Mouse (Mus musculus) limb, embryonic 13.5 days (tissue): ENCODE measurements around the gene Cflar. TPM values are rescaled to one million over a fixed set of nuclear protein-coding genes. Genes with fewer than 3 reads are reported as not detected.
A peak's percentile ranks its signal among the peaks of the same experiment; 100 is the strongest.

Experiments
- ATAC-seq: fragments of 200-750 bp; cut with Nextera tagmentation; 2 replicates; pipeline ENCODE4 v1.8.0; 2017; ENCODE audit warnings: low read depth, moderate number of reproducible peaks, moderate TSS enrichment; ENCODE audit not compliant: low FRiP score
- H3K27ac ChIP-seq: fragments of 300-500 bp; sonication (generic); 2 replicates; pipeline ENCODE4 v1.5.1; 2015; ENCODE audit warnings: inconsistent platforms, mild to moderate bottlenecking, moderate library complexity
- H3K27me3 ChIP-seq: fragments of 300-500 bp; sonication (generic); 2 replicates; pipeline ENCODE4 v1.6.1; 2015; ENCODE audit warnings: mild to moderate bottlenecking, inconsistent platforms
- H3K36me3 ChIP-seq: fragments of 300-500 bp; sonication (generic); 2 replicates; pipeline ENCODE4 v1.6.1; 2015; ENCODE audit warnings: inconsistent platforms, mild to moderate bottlenecking, moderate library complexity
- H3K4me1 ChIP-seq: fragments of 300-500 bp; sonication (generic); 2 replicates; pipeline ENCODE4 v1.6.1; 2015; ENCODE audit warnings: inconsistent platforms
- H3K4me2 ChIP-seq: fragments of 300-500 bp; sonication (generic); replicated peaks from 2 replicates; pipeline ENCODE4 v1.6.1; 2015; ENCODE audit warnings: inconsistent platforms, mild to moderate bottlenecking, moderate library complexity
- H3K4me3 ChIP-seq: fragments of 300-500 bp; sonication (generic); 2 replicates; pipeline ENCODE4 v1.5.1; 2015; ENCODE audit warnings: moderate library complexity, mild to moderate bottlenecking, inconsistent platforms
- H3K9ac ChIP-seq: fragments of 300-500 bp; sonication (generic); 2 replicates; pipeline ENCODE4 v1.6.1; 2015; ENCODE audit warnings: mild to moderate bottlenecking, inconsistent platforms
- H3K9me3 ChIP-seq: fragments of 300-500 bp; sonication (generic); 2 replicates; pipeline ENCODE4 v1.6.1; 2016; ENCODE audit warnings: inconsistent platforms
- WGBS: fragments of 180-500 bp; shearing (Covaris S2); methylation state at CpG from one replicate; pipeline ENCODE4 v1.1.7; 2015; 5-methylcytosine and 5-hydroxymethylcytosine counted together
- polyA plus RNA-seq: library from polyadenylated mRNA; unstranded; fragments of >200 nt; fragmentation: Nextera tagmentation; extraction: Ambion mirVana; gene quantifications from 2 replicates; pipeline ENCODE4 v1.2.1, GENCODE M21; 2015

Gene Cflar
- polyA plus RNA-seq, 1 experiment from 2014 or later, result 35.3 TPM

DNA sequence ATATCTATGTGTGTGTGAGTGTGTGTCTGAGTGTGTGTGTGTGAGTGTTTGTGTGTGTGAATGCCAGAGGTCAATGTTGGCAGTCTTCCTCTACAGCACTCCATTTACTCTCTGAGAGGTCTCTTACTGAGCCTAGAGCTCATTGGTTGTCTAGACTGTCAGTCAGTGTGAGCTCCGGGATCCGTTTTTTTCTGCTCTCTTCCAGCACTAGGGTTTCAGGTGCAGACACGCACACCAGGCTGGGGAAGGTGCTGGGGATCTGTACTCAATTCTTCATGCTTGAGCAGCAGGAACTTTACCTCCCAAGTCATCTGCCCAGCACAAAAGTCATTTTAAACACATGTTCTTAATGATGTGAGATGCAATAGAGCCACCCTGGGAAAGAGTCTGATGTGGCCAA is 60.8 kb downstream of the Cflar start:
- Histone ChIP-seq H3K27ac (no peak overlapping the region), H3K27me3 (no peaks in the 10 kb centered on the region), H3K4me2 (no peak overlapping the region), H3K4me3 (no peak overlapping the region), H3K4me1 (no peaks in the 10 kb centered on the region), H3K9ac (no peak overlapping the region), H3K36me3 (no peaks in the 10 kb centered on the region), H3K9me3 (no peaks in the 10 kb centered on the region)
- 64% methylated on average over 3 of the region's 3 CpGs for WGBS
- ATAC-seq, result no peak

DNA sequence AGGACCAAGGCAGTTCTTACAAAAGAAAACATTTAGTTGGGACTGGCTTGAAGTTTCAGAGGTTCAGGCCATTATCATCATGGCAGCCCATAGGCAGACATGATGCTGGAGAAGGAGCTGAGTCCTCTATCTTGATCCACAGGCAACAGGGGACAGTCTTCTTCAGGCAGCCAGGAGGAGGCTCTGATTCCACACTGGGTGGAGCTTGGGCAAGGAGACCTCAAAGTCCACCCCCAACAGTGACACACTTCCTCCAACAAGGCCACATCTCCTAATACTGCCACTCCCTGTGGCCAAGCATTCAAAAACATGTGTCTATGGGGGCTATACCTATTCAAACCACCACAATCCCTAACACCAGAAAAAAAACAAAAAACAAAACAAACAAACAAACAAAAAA is 62.0 kb downstream of the Cflar start:
- Histone ChIP-seq H3K4me3 (no peak overlapping the region), H3K27me3 (no peaks in the 10 kb centered on the region), H3K9ac (no peak overlapping the region), H3K4me1 (no peaks in the 10 kb centered on the region), H3K4me2 (no peak overlapping the region), H3K36me3 (no peaks in the 10 kb centered on the region), H3K27ac (no peak overlapping the region), H3K9me3 (no peaks in the 10 kb centered on the region)
- ATAC-seq, result no peak

DNA sequence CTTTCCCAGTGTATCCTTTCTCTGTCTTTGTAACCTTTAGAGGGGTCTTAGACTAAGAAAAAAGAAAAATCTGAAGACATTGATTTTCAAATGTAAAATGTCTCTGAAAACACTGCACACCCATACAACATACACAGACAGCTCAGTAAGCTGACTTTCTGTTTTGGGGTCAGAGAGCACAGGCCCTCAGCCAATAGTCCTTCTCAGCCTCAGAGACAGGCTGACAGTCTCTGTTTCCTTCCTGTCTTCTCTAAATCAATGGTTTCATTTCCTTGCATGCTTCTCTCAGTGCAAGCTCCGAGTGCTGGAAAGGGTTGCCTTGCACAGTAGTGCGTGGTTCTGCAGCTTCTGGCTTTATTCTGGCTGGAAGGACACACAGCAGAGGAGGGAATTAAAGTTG is 62.6 kb downstream of the Cflar start:
- Histone ChIP-seq H3K4me2 (no peak overlapping the region), H3K4me3 (no peak overlapping the region), H3K9ac (no peak overlapping the region), H3K36me3 (no peaks in the 10 kb centered on the region), H3K4me1 (no peaks in the 10 kb centered on the region), H3K27ac (no peak overlapping the region), H3K9me3 (no peaks in the 10 kb centered on the region), H3K27me3 (no peaks in the 10 kb centered on the region)
- 64% methylated on average over 2 of the region's 2 CpGs for WGBS
- no peak for ATAC-seq

- no peak for ATAC-seq
Observed at GRCm38 (mm10) chr1:58775361-58775760, 64.1 kb downstream of the Cflar start.

DNA sequence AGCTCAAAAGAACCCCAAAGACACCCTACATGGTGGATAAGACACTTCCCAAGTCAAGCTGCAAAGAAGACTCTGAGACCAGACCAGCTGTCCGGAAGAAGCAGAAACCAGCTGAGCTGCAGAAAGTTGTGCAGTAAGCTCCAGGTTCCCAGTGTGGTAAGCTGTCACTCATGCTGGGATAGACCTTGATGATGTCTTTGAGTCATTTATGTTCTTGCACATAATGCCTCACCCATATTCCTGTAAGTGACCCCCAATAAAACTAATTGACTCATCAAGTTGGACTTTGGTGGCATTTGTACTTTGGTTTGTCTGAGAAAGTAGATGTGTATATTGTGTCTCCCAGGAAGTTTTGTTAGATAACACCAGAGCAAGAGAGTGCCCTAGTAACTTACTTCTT is 66.3 kb downstream of the Cflar start:
- Histone ChIP-seq H3K27ac (no peak overlapping the region), H3K9ac (no peak overlapping the region), H3K4me2 (no peak overlapping the region), H3K27me3 (no peaks in the 10 kb centered on the region), H3K36me3 (no peaks in the 10 kb centered on the region), H3K4me1 (no peaks in the 10 kb centered on the region), H3K4me3 (no peak overlapping the region), H3K9me3 (no peaks in the 10 kb centered on the region)
- WGBS, result 91% methylated on average over 1 of the region's 1 CpGs
- no peak for ATAC-seq

More at GRCm38 (mm10) chr1:58775361-58775760, 64.1 kb downstream of the Cflar start:
- WGBS, result 97% methylated on average over 5 of the region's 5 CpGs
- no peaks in the 10 kb centered on the region for H3K9me3 ChIP-seq
- H3K4me3 ChIP-seq, result no peak overlapping the region
- no peaks in the 10 kb centered on the region for H3K27me3 ChIP-seq
- no peak overlapping the region for H3K27ac ChIP-seq
- H3K9ac ChIP-seq, result no peak overlapping the region
- H3K4me2 ChIP-seq, result no peak overlapping the region
- no peaks in the 10 kb centered on the region for H3K36me3 ChIP-seq
- H3K4me1 ChIP-seq, result no peaks in the 10 kb centered on the region

DNA sequence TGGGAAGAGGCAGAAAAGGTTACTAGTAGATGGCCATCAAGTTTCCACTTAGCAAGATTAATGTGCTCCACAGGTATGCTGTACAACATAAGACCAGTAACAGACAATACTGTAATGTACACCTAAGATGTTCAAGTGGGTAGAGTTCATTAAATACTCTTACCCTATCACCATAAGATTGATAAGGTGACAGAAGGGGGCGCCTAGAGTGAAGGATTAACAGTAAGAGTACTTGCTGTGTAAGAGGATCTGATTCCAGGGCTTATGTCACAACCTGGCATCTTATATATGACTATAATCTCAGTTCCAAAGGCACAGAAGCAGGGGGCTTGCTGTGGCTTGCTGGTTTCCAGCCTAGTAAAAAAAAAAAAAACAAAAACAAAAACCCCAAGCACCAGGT is 66.9 kb downstream of the Cflar start:
- no peaks in the 10 kb centered on the region for H3K9me3 ChIP-seq
- H3K4me2 ChIP-seq, result no peak overlapping the region
- no peaks in the 10 kb centered on the region for H3K27me3 ChIP-seq
- ATAC-seq, result no peak
- WGBS, result 28% methylated on average over 1 of the region's 1 CpGs
- no peak overlapping the region for H3K9ac ChIP-seq
- no peak overlapping the region for H3K4me3 ChIP-seq
- H3K27ac ChIP-seq, result no peak overlapping the region
- H3K4me1 ChIP-seq, result no peaks in the 10 kb centered on the region
- no peaks in the 10 kb centered on the region for H3K36me3 ChIP-seq

DNA sequence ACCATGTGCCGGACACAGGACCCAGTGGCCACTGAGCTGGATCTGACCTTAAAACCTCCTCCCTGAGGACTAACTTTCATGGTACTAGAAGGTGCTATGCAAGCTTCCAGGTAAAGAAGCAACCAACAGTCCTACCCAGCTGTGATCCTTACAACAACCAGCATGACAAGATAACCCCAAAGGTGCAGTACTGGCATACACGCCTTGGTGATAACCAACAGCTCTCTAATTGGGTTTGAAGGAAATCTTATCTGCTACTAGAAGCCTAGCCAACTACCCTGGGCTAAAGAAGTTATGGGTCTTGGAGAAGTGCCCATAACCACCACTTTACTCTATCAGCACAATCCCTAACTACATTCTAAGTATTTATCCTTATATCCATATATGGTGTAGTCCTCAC is 75.0 kb downstream of the Cflar start:
- no peak overlapping the region for H3K4me3 ChIP-seq
- no peak for ATAC-seq
- H3K9ac ChIP-seq, result no peak overlapping the region
- WGBS, result 86% methylated on average over 2 of the region's 2 CpGs
- H3K4me1 ChIP-seq, result no peaks in the 10 kb centered on the region
- H3K27ac ChIP-seq, result no peak overlapping the region
- no peaks in the 10 kb centered on the region for H3K36me3 ChIP-seq
- H3K27me3 ChIP-seq, result no peaks in the 10 kb centered on the region
- H3K9me3 ChIP-seq, result no peaks in the 10 kb centered on the region
- H3K4me2 ChIP-seq, result no peak overlapping the region

DNA sequence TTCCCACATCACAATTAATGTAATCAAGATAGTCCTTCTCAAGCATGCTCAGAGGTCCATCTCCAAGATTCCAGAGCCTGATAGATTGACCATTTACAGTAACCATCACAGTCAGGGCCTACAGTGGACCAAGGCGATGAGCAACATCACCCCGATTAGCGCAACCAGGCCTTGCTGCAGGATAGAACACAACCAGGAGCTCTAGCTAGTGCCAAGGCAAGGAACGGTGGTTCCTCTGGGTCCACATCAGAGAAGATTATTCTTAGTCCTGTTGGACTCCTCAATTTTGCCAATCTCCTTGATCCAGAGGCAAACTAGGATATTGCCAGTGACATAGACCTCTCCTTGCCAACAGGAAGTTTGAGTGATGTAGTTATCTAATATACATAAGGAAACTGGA is 77.1 kb downstream of the Cflar start:
- Histone ChIP-seq H3K36me3 (no peaks in the 10 kb centered on the region), H3K27ac (no peak overlapping the region), H3K9ac (no peak overlapping the region), H3K4me3 (no peak overlapping the region), H3K4me2 (no peak overlapping the region), H3K27me3 (no peaks in the 10 kb centered on the region), H3K4me1 (0 out of 2 replicates have a peak, but pooled peaks cover 4% of the 10 kb centered on the region), H3K9me3 (no peaks in the 10 kb centered on the region)
- ATAC-seq, result no peak
- WGBS, result 93% methylated on average over 4 of the region's 4 CpGs

GRCm38 (mm10) chr1:58794705-58795104 is 83.4 kb downstream of the Cflar start:
- 0 out of 2 replicates have a peak, but pooled peaks cover 5% of the 10 kb centered on the region for H3K9me3 ChIP-seq
- no peak overlapping the region for H3K27ac ChIP-seq
- no peaks in the 10 kb centered on the region for H3K27me3 ChIP-seq
- H3K36me3 ChIP-seq, result peaks cover 8% of the 10 kb centered on the region
- H3K4me3 ChIP-seq, result peak overlapping the region; percentile 63
- 0 out of 2 replicates have a peak, but pooled peaks cover 7% of the 10 kb centered on the region for H3K4me1 ChIP-seq
- no peak for ATAC-seq
- H3K4me2 ChIP-seq, result peak overlapping the region; percentile 79
- no peak overlapping the region for H3K9ac ChIP-seq
- 48% methylated on average over 2 of the region's 2 CpGs for WGBS

- under 1% methylated on average over 42 of the region's 42 CpGs for WGBS
- peak; percentile 83 for ATAC-seq
- peak within 1 kb of the TSS; percentile 79 for H3K4me2 ChIP-seq
- H3K4me1 ChIP-seq, result 0 out of 2 replicates have a peak, but pooled peaks cover 7% of the 10 kb centered on the region
- no peaks in the 10 kb centered on the region for H3K27me3 ChIP-seq
- H3K27ac ChIP-seq, result peak within 1 kb of the TSS; percentile 73
- peaks cover 11% of the 10 kb centered on the region for H3K36me3 ChIP-seq
- H3K9me3 ChIP-seq, result 0 out of 2 replicates have a peak, but pooled peaks cover 5% of the 10 kb centered on the region
- H3K4me3 ChIP-seq, result peak within 1 kb of the TSS; percentile 63
- peak within 1 kb of the TSS; percentile 77 for H3K9ac ChIP-seq
Observed at GRCm38 (mm10) chr1:58795291-58796058, 84.2 kb downstream of the Cflar start, which contains the start of gene Casp8. Gene Casp8 (plus strand): TSS chr1:58795374.

DNA sequence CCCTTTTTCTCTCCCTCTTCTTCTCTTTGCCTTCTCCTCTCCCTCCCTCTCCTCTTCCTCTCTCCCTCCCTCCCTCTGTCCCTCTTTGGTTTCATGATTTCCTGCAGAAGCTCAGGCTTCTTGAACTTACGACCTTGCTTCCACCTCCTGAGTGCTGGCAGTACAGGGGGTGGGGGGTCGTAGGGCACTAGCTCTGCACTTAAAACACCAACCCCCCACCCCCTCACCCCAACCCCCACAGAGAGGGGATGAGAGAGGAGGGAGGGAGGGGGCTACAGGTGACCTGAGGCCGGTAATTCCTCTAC is 84.7 kb downstream of the Cflar start:
- Histone ChIP-seq H3K36me3 (peaks cover 12% of the 10 kb centered on the region), H3K9ac (peak overlapping the region; percentile 77), H3K27ac (peak overlapping the region; percentile 73; the same call in 1 of the 2 replicates), H3K9me3 (0 out of 2 replicates have a peak, but pooled peaks cover 5% of the 10 kb centered on the region), H3K27me3 (no peaks in the 10 kb centered on the region), H3K4me2 (peak overlapping the region; percentile 79), H3K4me1 (0 out of 2 replicates have a peak, but pooled peaks cover 7% of the 10 kb centered on the region), H3K4me3 (peak overlapping the region; percentile 63)
- 0% methylated on average over 3 of the region's 3 CpGs for WGBS
- no peak for ATAC-seq

GRCm38 (mm10) chr1:58796853-58797252 is 85.5 kb downstream of the Cflar start:
- Histone ChIP-seq H3K9me3 (0 out of 2 replicates have a peak, but pooled peaks cover 5% of the 10 kb centered on the region), H3K4me1 (0 out of 2 replicates have a peak, but pooled peaks cover 7% of the 10 kb centered on the region), H3K27me3 (no peaks in the 10 kb centered on the region), H3K9ac (no peak overlapping the region), H3K27ac (no peak overlapping the region), H3K4me3 (no peak overlapping the region), H3K36me3 (peaks cover 12% of the 10 kb centered on the region), H3K4me2 (peak overlapping the region; percentile 28)
- WGBS, result 75% methylated on average over 4 of the region's 4 CpGs
- ATAC-seq, result no peak
